Mouse (Mus musculus) mature B cell (primary cell): ENCODE results near the gene Ttll7.

Source experiments
- in situ Hi-C: fragments of 300-500 bp; cut with MboI; formaldehyde crosslinking; loops from 2 replicates; pipeline ENCODE4 v1.14.3; 2019

The Ttll7 gene

DNA sequence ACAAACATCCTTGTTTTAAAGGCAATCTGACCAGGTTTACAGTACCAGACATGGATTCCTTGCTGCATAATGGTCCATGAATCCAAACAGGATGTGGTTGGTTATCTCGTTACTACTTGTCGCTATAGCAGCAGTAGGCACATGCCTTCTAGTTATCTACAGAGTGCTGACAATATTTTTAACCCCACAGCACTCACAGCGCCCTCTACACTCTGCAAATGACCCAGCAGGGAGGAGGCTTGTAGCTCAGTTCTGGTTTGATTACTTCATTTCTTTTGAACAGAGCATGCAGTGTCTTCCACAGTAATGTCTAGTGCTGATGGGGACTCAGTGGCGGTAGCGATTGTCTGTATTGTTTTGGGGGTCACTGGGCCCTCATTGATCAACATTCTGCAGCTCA is 56.8 kb downstream of the Ttll7 start:
- in situ Hi-C loops: no loop called here

GRCm38 (mm10) chr3:146913107-146913506 is 60.9 kb downstream of the Ttll7 start:
- in situ Hi-C loops: no loop called here

DNA sequence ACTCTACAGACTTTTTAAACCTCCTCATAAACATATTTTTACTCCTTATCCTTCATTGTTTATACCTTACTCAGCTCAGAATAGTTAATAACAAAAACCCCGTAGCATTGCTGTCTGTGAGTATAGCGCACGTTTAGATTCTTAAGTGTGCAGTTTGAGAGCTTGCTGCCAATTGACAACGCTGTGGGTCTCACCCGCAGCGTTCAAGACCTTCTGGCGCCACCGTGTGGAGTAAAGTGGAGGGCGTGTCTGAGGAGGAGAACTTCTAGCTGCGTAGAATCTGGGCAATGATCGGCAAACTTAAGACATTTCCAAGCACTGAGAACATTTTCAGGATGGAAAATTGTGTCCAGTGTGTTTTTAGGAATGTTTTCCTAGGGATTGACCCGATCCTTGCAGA is 62.6 kb downstream of the Ttll7 start:
- in situ Hi-C loops: no loop called here

GRCm38 (mm10) chr3:146917891-146918290 is 65.7 kb downstream of the Ttll7 start:
- in situ Hi-C loops: no loop called here

DNA sequence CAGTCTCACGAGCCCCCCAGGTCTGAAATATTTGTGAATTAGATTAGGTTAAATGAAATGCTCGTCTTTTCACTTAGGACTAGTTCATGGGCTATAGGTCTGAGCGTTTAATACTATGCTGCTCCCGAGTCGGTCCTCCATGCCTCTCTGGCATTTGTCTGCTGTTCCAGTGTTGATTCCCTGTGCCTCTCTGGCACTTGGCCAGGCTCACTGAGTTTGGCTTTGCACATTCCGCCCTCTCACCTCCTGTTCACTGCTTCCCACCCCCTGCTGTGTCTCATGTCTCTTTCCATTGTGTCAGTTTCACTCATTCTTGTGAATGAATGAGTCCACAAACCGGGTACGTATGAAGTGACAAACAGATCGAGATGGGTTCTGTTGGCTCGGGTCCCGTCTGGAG is 66.2 kb downstream of the Ttll7 start:
- in situ Hi-C loops: no loop called here

DNA sequence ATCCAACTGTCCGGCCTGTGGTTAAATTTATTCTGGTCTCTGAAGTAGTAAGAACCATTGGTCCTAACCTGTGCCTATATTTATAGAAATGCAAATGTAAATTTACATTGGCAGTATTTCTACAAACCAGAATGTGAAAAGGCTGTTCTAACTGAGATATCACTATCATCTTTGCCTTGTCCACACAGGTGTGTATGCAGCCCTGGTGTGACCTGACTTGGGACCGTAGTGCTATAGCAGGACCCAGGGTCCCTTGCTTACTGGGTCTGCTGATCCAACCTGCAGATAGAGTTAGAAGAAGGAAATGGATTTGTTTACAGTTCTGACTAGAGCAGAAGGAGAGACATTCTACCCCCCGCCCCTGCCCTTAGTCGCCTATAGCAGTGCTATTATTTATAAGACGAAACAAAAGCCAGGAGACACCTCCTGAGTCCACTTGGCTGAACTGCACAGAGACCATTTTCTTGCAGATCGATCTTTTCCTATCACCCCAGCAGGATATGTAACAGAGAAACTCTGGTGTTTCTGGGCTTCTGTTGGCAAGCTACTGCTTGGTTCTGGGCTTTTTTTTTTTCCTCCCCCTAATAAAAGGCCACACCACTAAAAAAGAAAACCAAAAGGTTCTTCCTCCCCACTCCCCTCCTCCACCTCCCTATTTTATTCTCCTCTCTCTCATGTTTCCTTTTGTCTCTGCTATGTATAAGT is 75.3 kb downstream of the Ttll7 start:
- in situ Hi-C loops: loop anchor here (25.0 kb wide), 1 partner anchor 590 kb away; no protein-coding TSS in a partner anchor

- in situ Hi-C loops: loop anchor here (25.0 kb wide), 1 partner anchor 591 kb away; no protein-coding TSS in a partner anchor
These were observed 76.0 kb downstream of the Ttll7 start for GRCm38 (mm10) chr3:146928141-146928540.

DNA sequence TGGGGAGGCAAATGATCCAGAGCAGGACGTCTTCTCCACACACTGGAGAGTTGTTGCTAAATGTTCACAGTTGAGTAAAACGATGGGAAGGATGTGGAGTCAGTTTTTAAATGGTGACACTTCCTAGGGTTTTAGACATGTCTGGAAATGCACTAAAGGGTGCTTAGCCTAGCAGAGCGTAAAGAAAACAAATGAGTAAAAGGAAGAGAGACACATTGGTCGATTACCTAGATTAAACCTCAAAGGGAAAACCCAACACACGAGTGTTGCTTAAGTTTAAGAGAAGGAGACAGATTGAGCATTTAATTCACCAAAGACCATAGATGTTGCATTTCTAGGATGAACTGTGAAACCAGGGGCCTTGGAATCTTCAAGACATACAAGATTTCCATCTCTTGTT is 76.8 kb downstream of the Ttll7 start:
- in situ Hi-C loops: loop anchor here (25.0 kb wide), 1 partner anchor 592 kb away; no protein-coding TSS in a partner anchor

- in situ Hi-C loops: loop anchor here (25.0 kb wide), 1 partner anchor 594 kb away; no protein-coding TSS in a partner anchor
These were observed 79.0 kb downstream of the Ttll7 start for GRCm38 (mm10) chr3:146931190-146931589.

DNA sequence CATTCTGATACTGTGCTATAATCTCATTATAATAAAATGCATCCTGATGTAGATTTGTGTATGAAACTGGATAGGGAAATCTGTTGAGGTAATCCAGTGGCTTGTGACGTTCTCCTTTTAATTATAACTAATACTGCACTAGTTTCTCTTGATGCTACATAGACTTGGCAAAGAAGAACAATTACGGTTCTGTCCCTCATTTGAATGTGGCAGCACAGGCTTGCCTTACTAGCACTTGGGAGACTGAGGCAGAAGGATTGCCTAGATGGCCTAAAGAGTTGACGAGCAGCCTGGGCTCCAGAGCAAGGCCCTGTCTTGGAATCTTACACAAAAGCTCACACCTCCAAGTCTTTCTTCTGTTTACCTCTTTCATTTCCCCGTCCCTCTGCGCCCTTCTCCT is 80.3 kb downstream of the Ttll7 start:
- in situ Hi-C loops: loop anchor here (25.0 kb wide), 1 partner anchor 595 kb away; no protein-coding TSS in a partner anchor

GRCm38 (mm10) chr3:146936888-146937287 is 84.7 kb downstream of the Ttll7 start:
- in situ Hi-C loops: loop anchor here (25.0 kb wide), 1 partner anchor 600 kb away; no protein-coding TSS in a partner anchor

- in situ Hi-C loops: loop anchor here (25.0 kb wide), 1 partner anchor 602 kb away; no protein-coding TSS in a partner anchor
These were observed 87.5 kb downstream of the Ttll7 start for GRCm38 (mm10) chr3:146939391-146940250.

DNA sequence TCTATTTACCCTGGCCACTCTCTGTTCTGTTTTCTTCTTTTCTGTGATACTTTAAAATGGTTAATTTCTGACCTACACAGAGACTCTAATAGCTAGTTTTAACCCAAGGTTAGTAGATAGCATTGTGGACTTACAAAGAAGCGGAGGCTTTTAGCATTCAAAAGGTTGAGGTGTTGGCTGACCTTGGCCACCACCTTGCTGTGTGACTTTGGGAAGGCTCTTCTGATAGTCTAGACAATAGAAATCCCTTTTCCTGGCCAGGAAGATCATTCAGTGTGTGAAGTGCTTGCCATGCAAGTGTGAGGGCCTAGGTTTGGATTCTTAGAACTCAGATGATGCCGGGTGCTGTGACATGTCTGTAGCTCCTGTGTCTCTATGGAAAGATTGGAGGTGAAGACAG is 90.9 kb downstream of the Ttll7 start:
- in situ Hi-C loops: loop anchor here (25.0 kb wide), 1 partner anchor 606 kb away; no protein-coding TSS in a partner anchor

GRCm38 (mm10) chr3:146945342-146945741 is 93.2 kb downstream of the Ttll7 start:
- in situ Hi-C loops: loop anchor here (25.0 kb wide), 1 partner anchor 608 kb away; no protein-coding TSS in a partner anchor

DNA sequence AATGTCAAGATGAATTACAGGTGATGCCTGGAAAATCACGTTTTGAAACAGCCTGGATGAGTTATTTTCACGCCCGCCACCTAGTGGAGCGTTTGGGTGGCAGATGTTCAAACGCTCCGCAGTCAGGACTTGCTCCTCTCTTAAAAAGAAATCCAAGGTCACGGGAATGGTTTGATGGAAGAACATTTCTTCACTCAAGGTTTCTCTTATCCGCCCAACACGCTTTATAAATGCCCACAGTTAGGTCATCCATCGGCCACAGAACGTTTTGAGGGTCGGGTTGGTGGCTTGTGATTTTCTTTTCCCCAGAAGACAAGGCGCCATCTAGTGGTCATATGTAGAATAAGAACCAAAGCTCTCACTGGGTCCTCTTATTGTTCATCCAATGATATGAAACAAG is 93.7 kb downstream of the Ttll7 start:
- in situ Hi-C loops: loop anchor here (25.0 kb wide), 1 partner anchor 609 kb away; no protein-coding TSS in a partner anchor

DNA sequence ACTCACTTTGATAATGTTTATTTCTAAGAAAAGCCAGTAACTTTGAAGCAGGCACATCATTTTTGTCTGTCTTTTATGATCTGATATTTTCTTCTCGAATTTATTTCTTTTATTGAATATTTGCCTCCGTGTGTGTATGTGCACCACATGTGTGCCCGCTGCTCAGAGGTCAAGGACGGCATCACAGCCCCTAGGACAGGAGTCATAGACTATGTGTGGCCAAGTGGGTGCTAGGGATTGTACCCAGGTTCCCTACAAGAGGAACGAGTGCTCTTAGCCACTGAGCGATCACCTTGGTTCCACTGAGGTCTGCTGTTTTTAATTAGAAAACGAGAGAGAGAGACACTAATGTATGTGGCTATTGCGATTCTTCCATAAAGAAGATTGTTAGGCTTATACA is 94.5 kb downstream of the Ttll7 start:
- in situ Hi-C loops: loop anchor here (25.0 kb wide), 1 partner anchor 609 kb away; no protein-coding TSS in a partner anchor

DNA sequence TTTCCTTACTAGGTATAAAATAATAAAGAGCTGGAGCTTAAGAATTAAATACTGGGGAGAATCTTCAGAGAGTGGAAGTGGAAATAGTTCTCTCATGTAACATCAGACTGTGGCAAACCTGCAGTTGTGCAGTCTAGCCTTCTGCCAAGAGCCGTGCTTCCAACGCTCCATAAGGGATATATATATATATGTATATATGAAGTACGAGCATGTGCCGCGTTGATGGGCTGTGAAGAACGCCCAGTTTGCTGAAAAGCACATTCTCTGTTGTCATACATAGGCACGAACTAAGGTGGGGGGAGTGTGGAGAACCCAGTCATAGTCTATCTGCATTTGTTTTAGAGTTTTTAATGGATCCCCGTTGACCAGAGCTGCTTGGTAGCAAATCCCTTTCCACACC is 104.6 kb downstream of the Ttll7 start:
- in situ Hi-C loops: no loop called here

DNA sequence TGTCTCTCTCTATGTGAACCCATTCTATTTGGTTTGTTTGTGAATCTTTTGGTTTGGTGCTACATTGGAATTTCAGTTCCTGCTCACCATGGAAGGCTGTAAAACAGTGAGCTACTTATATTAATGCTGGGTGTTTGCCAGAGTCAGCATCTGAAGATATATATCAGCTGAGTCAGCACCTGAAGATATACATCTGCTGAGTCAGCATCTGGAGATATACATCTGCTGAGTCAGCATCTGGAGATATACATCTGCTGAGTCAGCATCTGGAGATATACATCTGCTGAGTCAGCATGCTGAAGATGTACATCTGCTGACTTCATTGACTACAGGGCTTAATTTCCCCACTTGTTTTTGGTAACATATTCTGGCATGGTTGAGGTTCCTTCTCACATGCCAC is 110.7 kb downstream of the Ttll7 start:
- in situ Hi-C loops: no loop called here

GRCm38 (mm10) chr3:146964384-146964783 is 112.2 kb downstream of the Ttll7 start:
- in situ Hi-C loops: no loop called here

GRCm38 (mm10) chr3:146967242-146967641 is 115.1 kb downstream of the Ttll7 start:
- in situ Hi-C loops: no loop called here

DNA sequence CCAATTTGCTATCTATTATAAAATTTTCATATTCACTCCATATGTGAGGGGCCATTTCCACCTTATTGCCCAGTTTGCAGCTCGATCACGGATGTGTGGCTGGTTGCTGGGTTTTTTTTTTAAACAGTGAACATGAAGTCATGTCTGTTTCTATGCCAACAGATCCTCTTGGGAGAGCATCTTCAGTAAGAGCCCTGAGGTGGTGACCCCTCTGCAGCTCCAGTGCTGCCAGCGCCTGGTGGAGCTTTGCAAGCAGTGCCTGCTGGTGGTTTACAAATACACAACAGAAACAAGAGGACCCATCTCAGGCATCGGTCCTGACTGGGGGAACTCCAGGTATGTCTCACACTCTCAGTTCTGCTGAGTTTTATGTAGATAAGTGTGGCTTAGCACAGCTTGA is 115.7 kb downstream of the Ttll7 start:
- in situ Hi-C loops: no loop called here

GRCm38 (mm10) chr3:146978272-146978671 is 126.1 kb downstream of the Ttll7 start:
- in situ Hi-C loops: no loop called here
